Mouse (Mus musculus): ENCODE data around the gene Calml3. TPM values are rescaled to one million over a fixed set of nuclear protein-coding genes. Genes with fewer than 3 reads are reported as not detected.

The Calml3 gene
- not detected for polyA plus RNA-seq (2015; fragmentation: Illumina TruSeq; extraction: RNeasy Lipid Tissue Mini Kit (QIAGEN cat#74804); ENCODE audit: insufficient read depth, low replicate concordance)

GRCm38 (mm10) chr13:3804186-3804585 lies at the start of gene Calml3:
Gene Calml3, minus strand, starts transcription at chr13:3804316.

GRCm38 (mm10) chr13:3837312-3837807 lies 33.2 kb upstream of the Calml3 start, which contains the start of gene Calm4:
Gene Calm4, plus strand, starts transcription at chr13:3837757.

Other genes starting within 250 kb of the Calml3 start
- 81.5 TPM for gene Fam208b, start 193.2 kb downstream of the Calml3 start, polyA plus RNA-seq (2015; fragmentation: Illumina TruSeq; extraction: RNeasy Lipid Tissue Mini Kit (QIAGEN cat#74804); ENCODE audit: insufficient read depth, low replicate concordance)
- gene Asb13, start 170.3 kb downstream of the Calml3 start, polyA plus RNA-seq (2015; fragmentation: Illumina TruSeq; extraction: RNeasy Lipid Tissue Mini Kit (QIAGEN cat#74804); ENCODE audit: insufficient read depth, low replicate concordance): 34.1 TPM
- gene Calm4, start 33.4 kb upstream of the Calml3 start, polyA plus RNA-seq (2015; fragmentation: Illumina TruSeq; extraction: RNeasy Lipid Tissue Mini Kit (QIAGEN cat#74804); ENCODE audit: insufficient read depth, low replicate concordance): not detected
- not detected for gene Calm5, start 49.9 kb upstream of the Calml3 start, polyA plus RNA-seq (2015; fragmentation: Illumina TruSeq; extraction: RNeasy Lipid Tissue Mini Kit (QIAGEN cat#74804); ENCODE audit: insufficient read depth, low replicate concordance)
- gene Net1, start 113.9 kb upstream of the Calml3 start, polyA plus RNA-seq (2015; fragmentation: Illumina TruSeq; extraction: RNeasy Lipid Tissue Mini Kit (QIAGEN cat#74804); ENCODE audit: insufficient read depth, low replicate concordance): 29.1 TPM
- gene Tubal3, start 114.0 kb upstream of the Calml3 start, polyA plus RNA-seq (2015; fragmentation: Illumina TruSeq; extraction: RNeasy Lipid Tissue Mini Kit (QIAGEN cat#74804); ENCODE audit: insufficient read depth, low replicate concordance): not detected
- not detected for gene Ucn3, start 141.0 kb upstream of the Calml3 start, polyA plus RNA-seq (2015; fragmentation: Illumina TruSeq; extraction: RNeasy Lipid Tissue Mini Kit (QIAGEN cat#74804); ENCODE audit: insufficient read depth, low replicate concordance)
- gene Akr1c14, start 244.7 kb upstream of the Calml3 start, polyA plus RNA-seq (2015; fragmentation: Illumina TruSeq; extraction: RNeasy Lipid Tissue Mini Kit (QIAGEN cat#74804); ENCODE audit: insufficient read depth, low replicate concordance): 2.2 TPM

All from spleen, adult 10 weeks (tissue).